Mouse (Mus musculus) gastrocnemius, postnatal 4 days (tissue): ENCODE measurements around the gene Swt1. TPM values are rescaled to one million over a fixed set of nuclear protein-coding genes. Genes with fewer than 3 reads are reported as not detected.

Experiments
- DNase-seq, 2 experiments: peaks; one replicate each; pipeline ENCODE4 v3.0.0; 2021 to 2022; ENCODE audit warnings: low spot score in 2 of 2, mixed read lengths in 2 of 2
- microRNA-seq: library from miRNA; unstranded; fragments of <30 nt; microRNA quantifications from one replicate; pipeline ENCODE4 v1.2.0, GENCODE M21; 2021
- total RNA-seq, 2 experiments: library from RNA; stranded (reverse); gene quantifications; 2 replicates each; pipeline ENCODE4 v1.2.3; 2021

Gene Swt1
- total RNA-seq, 2 experiments from 2014 or later, result 7.7 to 9.8 TPM

- DNase-seq, result no peak
These were observed 102.9 kb downstream of the Swt1 start for GRCm38 (mm10) chr1:151325328-151325727.

- DNase-seq, result no peak
These were observed 107.8 kb downstream of the Swt1 start for GRCm38 (mm10) chr1:151320408-151320807.

GRCm38 (mm10) chr1:151319267-151319666, 109.0 kb downstream of the Swt1 start:
- no peak for DNase-seq

Small RNA genes within 50 kb of the gene (microRNA-seq; reads per million reads assigned to microRNA genes)
- gene Mir7682, result not detected

Other genes starting within 250 kb of the Swt1 start
- under 1 TPM; 0.16 to 0.47 TPM for gene Gm47985, start 245.9 kb downstream of the Swt1 start, total RNA-seq
- gene Gm8947, start 236.1 kb downstream of the Swt1 start, total RNA-seq, result not detected
- gene Gm47995, start 230.0 kb downstream of the Swt1 start, total RNA-seq, result not detected
- gene 3110040M04Rik, start 224.3 kb downstream of the Swt1 start, total RNA-seq, result not detected
- gene Gm47996, start 218.3 kb downstream of the Swt1 start, total RNA-seq, result not detected
- gene Ivns1abp, start 84.0 kb downstream of the Swt1 start, total RNA-seq, result 100 to 1,000 TPM; 108 to 124 TPM
- gene Trmt1l, start 87 bp upstream of the Swt1 start, total RNA-seq, result 10 to 100 TPM; 14.5 to 17.4 TPM
- 10 to 100 TPM; 31.8 to 37.4 TPM for gene Rnf2, start 72.5 kb upstream of the Swt1 start, total RNA-seq
- gene Fam129a, start 142.7 kb upstream of the Swt1 start, total RNA-seq, result 10 to 100 TPM; 55.7 to 66.2 TPM